Mouse (Mus musculus) thymus, adult 2 months (tissue): ENCODE data around the gene Kif1b. TPM values are rescaled to one million over a fixed set of nuclear protein-coding genes. Genes with fewer than 3 reads are reported as not detected.
"Not testable (repeated sequence)": the region's sequence is repeated elsewhere in the genome, so short reads cannot be mapped to it uniquely, and the experiment has no call there.

Experiments used
- DNase-seq: peaks from one replicate; pipeline ENCODE4 v3.0.0; 2021
- H3K27ac ChIP-seq: fragments of 200-500 bp; 2 replicates; pipeline ENCODE4 v1.5.1; 2012; ENCODE audit warnings: low read length, control low read depth; ENCODE audit not compliant: control insufficient read depth, insufficient read depth
- H3K27me3 ChIP-seq: fragments of 200-500 bp; 2 replicates; pipeline ENCODE4 v1.6.1; 2012; ENCODE audit warnings: mild to moderate bottlenecking, low read length, moderate library complexity, mixed read lengths; ENCODE audit not compliant: control insufficient read depth, insufficient read depth
- H3K36me3 ChIP-seq: fragments of 200-500 bp; 2 replicates; pipeline ENCODE4 v1.6.1; 2012; ENCODE audit warnings: mild to moderate bottlenecking, low read length, moderate library complexity; ENCODE audit not compliant: control insufficient read depth, insufficient read depth
- H3K4me1 ChIP-seq: fragments of 200-500 bp; replicated peaks from 2 replicates; pipeline ENCODE4 v1.6.1; 2012; ENCODE audit warnings: low read length; ENCODE audit not compliant: control insufficient read depth, insufficient read depth
- H3K4me3 ChIP-seq: fragments of 200-500 bp; 2 replicates; pipeline ENCODE4 v1.5.1; 2012; ENCODE audit warnings: mild to moderate bottlenecking, low read length, control low read depth, moderate library complexity; ENCODE audit not compliant: control insufficient read depth, insufficient read depth
- CTCF ChIP-seq: fragments of 200-500 bp; IDR thresholded peaks from 2 replicates; pipeline ENCODE4 v1.5.1; 2012; ENCODE audit warnings: mild to moderate bottlenecking, control low read depth, low read length, moderate library complexity, borderline replicate concordance; ENCODE audit not compliant: control insufficient read depth, poor library complexity, insufficient read depth; ENCODE audit errors: extremely low read depth
- POLR2A ChIP-seq: fragments of 200-500 bp; IDR thresholded peaks from 2 replicates; pipeline ENCODE4 v1.6.1; 2012; ENCODE audit warnings: mild to moderate bottlenecking, low read length, control low read depth, moderate library complexity; ENCODE audit not compliant: control insufficient read depth, poor library complexity, insufficient read depth; ENCODE audit errors: extremely low read depth
- WGBS: fragments of 180-500 bp; shearing (Covaris S2); methylation state at CpG from one replicate; pipeline ENCODE4 v1.1.7; 2018; 5-methylcytosine and 5-hydroxymethylcytosine counted together
- polyA plus RNA-seq: library from polyadenylated mRNA; depleted of rRNA; stranded (reverse); fragments of >200 nt; gene quantifications from 2 replicates; pipeline ENCODE4 v1.2.3, GENCODE M21; 2012

The Kif1b gene
- polyA plus RNA-seq, 1 experiment, result 23.9 TPM

GRCm38 (mm10) chr4:149213466-149213865 lies 94.0 kb downstream of the Kif1b start:
- Histone ChIP-seq H3K27me3 (no peaks in the 10 kb centered on the region), H3K4me3 (no peak overlapping the region), H3K27ac (no peak overlapping the region), H3K36me3 (0 out of 2 replicates have a peak, but pooled peaks cover 5% of the 10 kb centered on the region), H3K4me1 (0 out of 2 replicates have a peak, but pooled peaks cover 3% of the 10 kb centered on the region)
- no peak for DNase-seq
- TF ChIP-seq CTCF (no peak), POLR2A (no peak)
- WGBS, result 97% methylated on average over 9 of the region's 9 CpGs

DNA sequence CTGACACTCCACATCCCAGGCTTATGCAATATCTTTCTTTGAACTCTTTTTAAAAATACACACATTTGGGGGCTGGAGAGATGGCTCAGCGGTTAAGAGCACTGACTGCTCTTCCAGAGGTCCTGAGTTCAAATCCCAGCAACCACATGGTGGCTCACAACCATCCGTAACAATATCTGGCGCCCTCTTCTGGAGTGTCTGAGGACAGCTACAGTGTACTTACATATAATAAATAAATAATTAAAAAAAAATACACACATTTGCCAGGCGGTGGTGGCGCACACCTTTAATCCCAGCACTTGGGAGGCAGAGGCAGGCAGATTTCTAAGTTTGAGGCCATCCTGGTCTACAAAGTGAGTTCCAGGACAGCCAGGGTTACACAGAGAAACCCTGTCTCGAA lies 96.1 kb downstream of the Kif1b start:
- not testable (repeated sequence) for H3K36me3 ChIP-seq, H3K27me3 ChIP-seq, H3K4me1 ChIP-seq, H3K4me3 ChIP-seq, H3K27ac ChIP-seq
- DNase-seq, result peak; percentile 8
- WGBS, result 95% methylated on average over 6 of the region's 6 CpGs

GRCm38 (mm10) chr4:149202467-149202866 lies 105.0 kb downstream of the Kif1b start:
- H3K36me3 ChIP-seq, result no peaks in the 10 kb centered on the region
- no peak for DNase-seq
- no peaks in the 10 kb centered on the region for H3K27me3 ChIP-seq
- no peak overlapping the region for H3K27ac ChIP-seq
- H3K4me1 ChIP-seq, result no peaks in the 10 kb centered on the region
- TF ChIP-seq POLR2A (no peak), CTCF (no peak)
- no peak overlapping the region for H3K4me3 ChIP-seq
- WGBS, result 74% methylated on average over 3 of the region's 3 CpGs

- Histone ChIP-seq H3K4me1 (no peaks in the 10 kb centered on the region), H3K4me3 (no peak overlapping the region), H3K36me3 (no peaks in the 10 kb centered on the region), H3K27me3 (no peaks in the 10 kb centered on the region), H3K27ac (no peak overlapping the region)
- WGBS, result 71% methylated on average over 4 of the region's 4 CpGs
- no peak for DNase-seq
- no peak for TF ChIP-seq CTCF
- no peak for TF ChIP-seq POLR2A
Measured at GRCm38 (mm10) chr4:149201110-149201509, 106.4 kb downstream of the Kif1b start.

DNA sequence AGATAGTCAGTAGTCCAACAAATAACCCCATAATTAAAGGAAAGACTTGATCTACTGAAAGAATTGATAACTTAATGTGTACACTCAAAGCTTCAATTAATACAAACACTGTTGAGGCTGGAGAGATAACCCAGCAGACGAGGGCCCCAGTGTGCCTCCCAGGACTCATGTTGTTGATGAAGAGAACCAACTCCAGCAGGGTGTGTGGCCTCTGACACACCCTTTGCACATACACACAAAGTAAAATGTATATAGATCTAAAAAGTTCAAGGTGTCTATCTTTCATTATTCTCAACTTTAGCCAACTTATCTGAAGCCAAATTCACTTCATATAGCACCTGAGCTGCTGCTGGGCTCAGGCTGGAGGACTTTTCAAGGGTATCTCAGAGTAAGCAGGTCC lies 110.3 kb downstream of the Kif1b start:
- no peak overlapping the region for H3K27ac ChIP-seq
- DNase-seq, result no peak
- no peak overlapping the region for H3K4me3 ChIP-seq
- H3K4me1 ChIP-seq, result no peaks in the 10 kb centered on the region
- TF ChIP-seq CTCF (no peak), POLR2A (no peak)
- H3K27me3 ChIP-seq, result no peaks in the 10 kb centered on the region
- WGBS, result 95% methylated on average over 1 of the region's 1 CpGs
- no peaks in the 10 kb centered on the region for H3K36me3 ChIP-seq

DNA sequence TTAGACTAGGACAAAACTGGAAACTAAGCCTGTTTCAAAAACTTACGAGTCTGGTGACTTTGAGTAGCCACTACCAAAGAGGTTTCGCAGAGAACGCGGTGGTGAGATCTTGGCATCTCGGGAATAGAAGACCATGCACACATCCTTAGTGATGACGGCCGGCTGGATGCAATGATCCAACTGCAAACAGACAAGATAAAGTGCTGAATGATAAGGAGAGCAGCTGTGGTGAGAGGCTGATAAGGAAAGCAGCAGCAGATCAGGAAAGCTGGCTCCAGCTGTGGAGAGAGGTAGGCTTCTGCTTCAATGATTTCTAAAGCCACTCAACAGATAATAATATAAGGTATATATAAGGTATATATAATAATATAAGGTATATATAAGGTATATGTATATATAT lies 116.4 kb downstream of the Kif1b start:
- no peak for DNase-seq
- no peak for TF ChIP-seq CTCF
- TF ChIP-seq POLR2A, result no peak
- no peak overlapping the region for H3K4me3 ChIP-seq
- H3K27me3 ChIP-seq, result no peaks in the 10 kb centered on the region
- no peak overlapping the region for H3K27ac ChIP-seq
- 99% methylated on average over 7 of the region's 7 CpGs for WGBS
- H3K4me1 ChIP-seq, result no peaks in the 10 kb centered on the region
- no peaks in the 10 kb centered on the region for H3K36me3 ChIP-seq

DNA sequence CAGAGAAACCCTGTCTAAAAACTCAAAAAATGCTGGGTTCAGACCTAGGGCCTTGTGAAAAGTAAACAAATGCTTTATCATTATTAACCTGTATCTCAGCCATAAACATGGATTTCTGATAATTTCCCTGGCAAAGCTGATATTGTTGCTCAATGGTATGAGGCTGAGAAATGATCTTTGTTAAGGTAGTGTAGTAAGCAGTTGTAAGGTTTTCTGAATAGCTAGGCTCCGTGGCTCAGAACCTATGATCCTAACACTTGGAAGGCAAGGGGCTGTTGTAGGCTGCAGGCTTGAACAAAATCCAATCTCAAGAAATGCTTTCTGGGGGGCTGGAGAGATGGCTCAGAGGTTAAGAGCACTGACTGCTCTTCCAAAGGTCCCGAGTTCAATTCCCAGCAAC lies 118.9 kb downstream of the Kif1b start:
- Histone ChIP-seq H3K27ac (no peak overlapping the region), H3K27me3 (no peaks in the 10 kb centered on the region), H3K36me3 (no peaks in the 10 kb centered on the region), H3K4me3 (no peak overlapping the region), H3K4me1 (no peaks in the 10 kb centered on the region)
- 91% methylated on average over 2 of the region's 2 CpGs for WGBS
- TF ChIP-seq POLR2A (no peak), CTCF (no peak)
- DNase-seq, result no peak
